Mouse (Mus musculus): ENCODE measurements at regions not wholly inside any gene's neighbourhood (a gene's known extent, or its start where the extent isn't known, plus 50 kb on each side); places are given as distances from the start of the nearest gene placed in this dataset.

DNA sequence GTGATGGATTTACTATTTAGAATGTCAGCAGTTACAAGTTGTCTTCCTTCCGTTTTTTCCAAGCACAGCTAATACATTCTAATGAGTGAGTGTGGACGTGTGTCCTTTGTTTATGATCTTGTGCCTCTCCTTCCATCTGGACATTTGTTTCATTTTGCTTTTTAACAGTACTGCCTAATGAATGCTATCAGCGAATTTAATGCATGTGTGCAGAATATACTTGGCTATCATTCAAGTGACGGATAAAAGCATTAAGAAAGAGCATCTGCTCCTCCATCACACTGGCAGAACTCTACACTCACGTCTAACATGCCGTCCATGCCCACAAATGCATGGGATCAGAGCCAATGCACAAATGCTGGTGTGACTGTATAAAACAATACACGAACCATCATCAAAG is 156.0 kb downstream of the Cox18 start:
- TF ChIP-seq CTCF (IDR thresholded peaks at IDR 0.05; ENCODE audit: borderline replicate concordance, extremely low read depth, insufficient read depth, insufficient read length) (no peak), POLR2A (IDR thresholded peaks at IDR 0.05; ENCODE audit: borderline replicate concordance, extremely low read depth, insufficient read depth, insufficient read length, poor library complexity, severe bottlenecking) (no peak)
